ENCODE assay signal across 22 mouse cellular contexts in the genomic region with DNA sequence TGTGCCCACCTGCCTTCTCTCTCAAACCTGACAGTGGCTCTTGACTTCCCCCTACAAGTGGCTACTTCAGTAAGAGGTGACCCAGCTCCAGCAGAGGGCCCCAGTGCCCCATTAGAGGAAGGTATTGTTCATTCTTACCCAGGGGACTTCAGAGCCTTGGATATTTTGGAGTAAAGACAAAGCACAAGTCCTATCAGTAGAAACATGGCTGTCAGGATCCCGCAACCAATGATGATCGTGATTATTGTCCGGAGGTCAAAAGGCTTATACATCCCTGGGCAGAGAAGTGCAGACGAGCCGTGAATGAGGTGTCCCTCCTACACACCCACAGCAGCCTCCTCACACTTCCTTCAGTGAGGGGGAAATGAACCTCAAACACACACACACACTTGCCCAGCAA. TPM values are rescaled to one million over a fixed set of nuclear protein-coding genes. Genes with fewer than 3 reads are reported as not detected.
"Had no signal": no experiment of that assay in that cellular context is flagged by ENCODE, and none has a peak within 500 bp of the region (broad histone marks: within the 10 kb centered on the region; RNA-seq: fewer than 3 reads in every experiment).

No protein-coding gene starts in this region.

- DNase-seq: kidney, adult 2 months; kidney, postnatal 4 days; lung, adult 2 months; right cerebral cortex, postnatal 14 days; thymus, adult 2 months; thymus, postnatal 25 days had no signal

- H3K4me1 ChIP-seq: kidney, embryonic 15.5 days; limb, embryonic 12.5 days; midbrain, embryonic 15.5 days; neural tube, embryonic 12.5 days had no signal

- H3K4me2 ChIP-seq: kidney, embryonic 15.5 days; limb, embryonic 12.5 days; midbrain, embryonic 15.5 days; neural tube, embryonic 12.5 days had no signal

- H3K9ac ChIP-seq: kidney, embryonic 15.5 days; limb, embryonic 12.5 days; liver, embryonic 14.5 days; midbrain, embryonic 15.5 days; neural tube, embryonic 12.5 days had no signal

- ATAC-seq: midbrain, embryonic 15.5 days had no signal

- H3K4me3 ChIP-seq: kidney, embryonic 15.5 days; layer of hippocampus, adult 2 months; limb, embryonic 12.5 days; midbrain, embryonic 15.5 days; neural tube, embryonic 12.5 days had no signal

- H3K9me3 ChIP-seq: kidney, embryonic 15.5 days; limb, embryonic 12.5 days; midbrain, embryonic 15.5 days; neural tube, embryonic 12.5 days had no signal

- H3K36me3 ChIP-seq: kidney, embryonic 15.5 days; limb, embryonic 12.5 days; midbrain, embryonic 15.5 days; neural tube, embryonic 12.5 days had no signal

- H3K27ac ChIP-seq: kidney, embryonic 15.5 days; layer of hippocampus, adult 2 months; limb, embryonic 12.5 days; liver, embryonic 14.5 days; midbrain, embryonic 15.5 days; neural tube, embryonic 12.5 days had no signal

- H3K27me3 ChIP-seq: kidney, embryonic 15.5 days; limb, embryonic 12.5 days; midbrain, embryonic 15.5 days; neural tube, embryonic 12.5 days had no signal

RNA-seq across cellular contexts. Expression of gene Fam24b, which starts 2.3 kb away (rescaled TPM):
- total RNA-seq: layer of hippocampus, adult 2 months; left cerebral cortex, postnatal 36 days; liver, adult 2 months; megakaryocyte progenitor cell, adult 5-6 weeks; monocyte, adult 5-6 weeks; neutrophil, adult 5-6 weeks had no signal
- polyA plus RNA-seq: kidney, adult 2 months; kidney, embryonic 15.5 days; limb, embryonic 12.5 days; midbrain, embryonic 15.5 days; neural tube, embryonic 12.5 days; spleen, adult 2 months; stomach, embryonic 16.5 days; urinary bladder, adult 2 months had no signal

RNA-seq across cellular contexts. Expression of gene Cuzd1, which starts 5.0 kb away (rescaled TPM):
- total RNA-seq: layer of hippocampus, postnatal 10 days; megakaryocyte progenitor cell, adult 5-6 weeks; monocyte, adult 5-6 weeks; neutrophil, adult 5-6 weeks had no signal
- polyA plus RNA-seq: intestine, embryonic 14.5 days; kidney, embryonic 15.5 days; limb, embryonic 12.5 days; liver, adult 2 months; liver, embryonic 14.5 days; lung, adult 2 months; midbrain, embryonic 15.5 days; neural tube, embryonic 12.5 days; urinary bladder, adult 2 months had no signal

RNA-seq across cellular contexts. Expression of gene Fam24a, which starts 6.6 kb away (rescaled TPM):
- total RNA-seq: layer of hippocampus, adult 2 months; layer of hippocampus, postnatal 10 days; left cerebral cortex, postnatal 36 days; liver, adult 2 months; megakaryocyte progenitor cell, adult 5-6 weeks; monocyte, adult 5-6 weeks; neutrophil, adult 5-6 weeks had no signal
- polyA plus RNA-seq: intestine, embryonic 14.5 days; kidney, adult 2 months; kidney, embryonic 15.5 days; limb, embryonic 12.5 days; liver, adult 2 months; liver, embryonic 14.5 days; lung, adult 2 months; midbrain, embryonic 15.5 days; neural tube, embryonic 12.5 days; spleen, adult 2 months; stomach, embryonic 16.5 days; thymus, adult 2 months; urinary bladder, adult 2 months had no signal
